Mouse (Mus musculus) neural tube, embryonic 11.5 days (tissue): Measurements from ENCODE around the gene Cbx6. TPM values are rescaled to one million over a fixed set of nuclear protein-coding genes. Genes with fewer than 3 reads are reported as not detected.

Source experiments
- polyA plus RNA-seq: library from polyadenylated mRNA; unstranded; fragments of >200 nt; fragmentation: Nextera tagmentation; extraction: Ambion mirVana; gene quantifications from 2 replicates; pipeline ENCODE4 v1.2.1, GENCODE M21; 2014

The Cbx6 gene
- polyA plus RNA-seq, 1 experiment from 2014 or later, result 18.0 TPM

Other genes with a start within 250 kb of the Cbx6 start
- gene Dmc1, start 229.6 kb downstream of the Cbx6 start, polyA plus RNA-seq, result 1.1 and 1.5 TPM in 2 replicates
- 3.5 and 4.0 TPM in 2 replicates for gene Fam227a, start 175.7 kb downstream of the Cbx6 start, polyA plus RNA-seq
- 65.5 and 70.8 TPM in 2 replicates for gene Cby1, start 175.5 kb downstream of the Cbx6 start, polyA plus RNA-seq
- gene Tomm22, start 163.8 kb downstream of the Cbx6 start, polyA plus RNA-seq, result 285 and 287 TPM in 2 replicates
- 14.6 and 16.4 TPM in 2 replicates for gene Josd1, start 146.8 kb downstream of the Cbx6 start, polyA plus RNA-seq
- gene Gtpbp1, start 143.8 kb downstream of the Cbx6 start, polyA plus RNA-seq, result 39.7 and 42.5 TPM in 2 replicates
- 6.1 and 10.2 TPM in 2 replicates for gene Sun2, start 92.2 kb downstream of the Cbx6 start, polyA plus RNA-seq
- gene Dnal4, start 56.8 kb downstream of the Cbx6 start, polyA plus RNA-seq, result 68.6 and 70.8 TPM in 2 replicates
- gene Nptxr, start 29.9 kb downstream of the Cbx6 start, polyA plus RNA-seq, result 1.5 and 2.0 TPM in 2 replicates
- gene Npcd, start 451 bp downstream of the Cbx6 start, polyA plus RNA-seq, result not detected in 2 replicates
- 5.4 and 7.3 TPM in 2 replicates for gene Apobec3, start 57.0 kb upstream of the Cbx6 start, polyA plus RNA-seq
- gene Cbx7, start 136.4 kb upstream of the Cbx6 start, polyA plus RNA-seq, result 1.3 and 1.8 TPM in 2 replicates
- 2.2 and 3.8 TPM in 2 replicates for gene Pdgfb, start 180.3 kb upstream of the Cbx6 start, polyA plus RNA-seq